Mouse (Mus musculus) embryonic stem cell, embryonic (primary cell): ENCODE measurements around the gene Slc48a1.

Experiments
- CTCF ChIA-PET, 4 experiments: fragments of 300-600 bp in 2 of 4; fragments of 350-600 bp in 2 of 4; sonication (Branson Sonifier 250); formaldehyde crosslinking; loops; one replicate each; lab custom pipeline; 2022; ENCODE audit warnings: inconsistent platforms in 2 of 4; lab: Charles Lee
- POLR2A ChIA-PET, 4 experiments: fragments of 300-600 bp in 2 of 4; fragments of 350-600 bp in 2 of 4; sonication (Branson Sonifier 250); formaldehyde crosslinking; loops; one replicate each; lab custom pipeline; 2022; ENCODE audit warnings: antibody characterized with exemption in 4 of 4, inconsistent platforms in 1 of 4; lab: Charles Lee

Slc48a1 gene

DNA sequence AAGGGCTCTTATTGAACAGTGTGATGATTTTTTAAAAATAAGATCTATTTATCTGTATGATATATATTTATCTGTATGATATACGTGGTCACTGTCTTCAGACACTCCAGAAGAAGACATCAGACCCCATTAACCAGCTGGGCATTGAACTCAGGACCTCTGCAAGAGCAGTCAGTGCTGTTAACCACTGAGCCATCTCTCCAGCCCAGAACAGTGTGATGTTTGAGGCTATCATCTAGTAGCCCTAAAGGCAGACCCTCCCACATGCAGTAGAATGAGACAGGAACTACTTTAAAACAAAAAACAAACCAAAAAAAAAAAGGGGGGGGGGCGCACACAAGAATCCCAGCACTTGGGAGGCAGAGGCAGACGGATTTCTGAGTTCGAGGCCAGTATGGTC lies 30.8 kb upstream of the Slc48a1 start:
- CTCF ChIA-PET, result interaction anchor here in 1 of 4 experiments (0.6 to 1.4 kb wide), 2 partner anchors 29 to 102 kb away, joined by 3 to 4 read pairs; no protein-coding TSS in a partner anchor
- POLR2A ChIA-PET, result interaction anchor here in 1 of 4 experiments (1.0 to 1.8 kb wide), 2 partner anchors 9 to 14 kb away, joined by 3 to 4 read pairs; no protein-coding TSS in a partner anchor

GRCm38 (mm10) chr15:97748309-97748708 lies 30.0 kb upstream of the Slc48a1 start:
- POLR2A ChIA-PET, result interaction anchor here in 1 of 4 experiments (1.0 kb wide), 1 partner anchor 9 kb away, joined by 4 read pairs; no protein-coding TSS in a partner anchor

GRCm38 (mm10) chr15:97748964-97749363 lies 29.4 kb upstream of the Slc48a1 start:
- CTCF ChIA-PET, result no interaction called here
- POLR2A ChIA-PET, result interaction anchor here in 2 of 4 experiments (1.0 to 1.4 kb wide), 2 partner anchors 8 to 34 kb away, joined by 3 to 4 read pairs; no protein-coding TSS in a partner anchor

More at GRCm38 (mm10) chr15:97748309-97748708, 30.0 kb upstream of the Slc48a1 start:
- CTCF ChIA-PET, result interaction anchor here in 1 of 4 experiments (0.7 kb wide), 1 partner anchor 18 kb away, joined by 3 read pairs; no protein-coding TSS in a partner anchor

GRCm38 (mm10) chr15:97749397-97749796 lies 28.9 kb upstream of the Slc48a1 start:
- POLR2A ChIA-PET, result interaction anchor here in 2 of 4 experiments (1.2 to 1.4 kb wide), 2 partner anchors 9 to 33 kb away, joined by 3 to 4 read pairs; no protein-coding TSS in a partner anchor

GRCm38 (mm10) chr15:97749841-97750240 lies 28.5 kb upstream of the Slc48a1 start:
- ChIA-PET CTCF (interaction anchor here in 3 of 4 experiments (1.7 to 6.0 kb wide), 5 partner anchors 26 to 100 kb away, joined by 3 to 53 read pairs (median 23); no protein-coding TSS in a partner anchor), POLR2A (interaction anchor here in 2 of 4 experiments (1.2 to 1.4 kb wide), 2 partner anchors 9 to 33 kb away, joined by 3 to 4 read pairs; no protein-coding TSS in a partner anchor)

More at GRCm38 (mm10) chr15:97749397-97749796, 28.9 kb upstream of the Slc48a1 start:
- CTCF ChIA-PET, result interaction anchor here in 2 of 4 experiments (1.7 to 6.0 kb wide), 4 partner anchors 27 to 101 kb away, joined by 3 to 53 read pairs (median 20); no protein-coding TSS in a partner anchor

- ChIA-PET POLR2A (interaction anchor here in 2 of 4 experiments (1.0 to 2.2 kb wide), 3 partner anchors 10 to 11 kb away, joined by 3 to 7 read pairs (median 4); no protein-coding TSS in a partner anchor), CTCF (interaction anchor here (0.8 to 6.0 kb wide), 26 partner anchors 11 to 713 kb away, joined by 3 to 53 read pairs (median 8); partner anchors contain the start of gene Rapgef3 (in 1 of the 4))
These were observed 27.6 kb upstream of the Slc48a1 start for GRCm38 (mm10) chr15:97750697-97751096.

GRCm38 (mm10) chr15:97751676-97752075 lies 26.6 kb upstream of the Slc48a1 start:
- POLR2A ChIA-PET, result interaction anchor here in 2 of 4 experiments (1.0 to 2.2 kb wide), 7 partner anchors 9 to 99 kb away, joined by 3 to 8 read pairs (median 3); partner anchors contain the start of gene Rapgef3 (in 1 of the 2)
- CTCF ChIA-PET, result interaction anchor here (0.6 to 6.0 kb wide), 46 partner anchors 9 to 1187 kb away, joined by 3 to 53 read pairs (median 4); partner anchors contain the start of genes Rapgef3 (in 2 of the 4) and Tmem106c (in 1 of the 4)

- ChIA-PET POLR2A (interaction anchor here in 2 of 4 experiments (1.0 to 2.2 kb wide), 5 partner anchors 8 to 24 kb away, joined by 3 to 7 read pairs (median 4); no protein-coding TSS in a partner anchor), CTCF (interaction anchor here in 3 of 4 experiments (0.6 to 6.0 kb wide), 13 partner anchors 9 to 150 kb away, joined by 3 to 53 read pairs (median 9); partner anchors contain the start of gene Rapgef3 (in 2 of the 3))
These were observed 25.8 kb upstream of the Slc48a1 start for GRCm38 (mm10) chr15:97752491-97752890.

DNA sequence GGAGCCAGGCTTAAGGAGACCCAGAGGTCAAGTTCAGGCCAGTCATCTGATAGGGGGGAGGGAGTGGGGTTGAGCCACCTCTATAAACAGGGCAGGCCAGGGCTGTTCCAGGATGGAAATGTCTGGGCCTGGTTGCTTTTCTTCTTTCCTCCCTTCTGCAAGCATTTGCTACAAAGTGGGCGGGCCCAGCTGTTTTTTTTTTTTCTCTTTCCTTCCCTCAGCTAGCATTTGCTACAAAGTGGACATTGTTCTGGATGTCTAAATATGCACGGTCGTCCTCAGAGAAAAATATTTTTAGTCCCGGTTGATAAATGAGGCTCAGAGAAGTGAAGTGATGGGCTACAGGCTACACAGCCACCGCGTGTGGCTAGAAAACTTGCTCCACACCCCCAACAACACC lies 23.8 kb upstream of the Slc48a1 start:
- CTCF ChIA-PET, result interaction anchor here in 3 of 4 experiments (0.6 to 6.0 kb wide), 6 partner anchors 13 to 1087 kb away, joined by 3 to 53 read pairs (median 14); partner anchors contain the start of gene Rapgef3 (in 1 of the 3)
- POLR2A ChIA-PET, result interaction anchor here in 3 of 4 experiments (0.6 to 5.2 kb wide), 5 partner anchors 10 to 17 kb away, joined by 3 to 20 read pairs (median 5); partner anchors contain the start of gene Rapgef3 (in 1 of the 3)

DNA sequence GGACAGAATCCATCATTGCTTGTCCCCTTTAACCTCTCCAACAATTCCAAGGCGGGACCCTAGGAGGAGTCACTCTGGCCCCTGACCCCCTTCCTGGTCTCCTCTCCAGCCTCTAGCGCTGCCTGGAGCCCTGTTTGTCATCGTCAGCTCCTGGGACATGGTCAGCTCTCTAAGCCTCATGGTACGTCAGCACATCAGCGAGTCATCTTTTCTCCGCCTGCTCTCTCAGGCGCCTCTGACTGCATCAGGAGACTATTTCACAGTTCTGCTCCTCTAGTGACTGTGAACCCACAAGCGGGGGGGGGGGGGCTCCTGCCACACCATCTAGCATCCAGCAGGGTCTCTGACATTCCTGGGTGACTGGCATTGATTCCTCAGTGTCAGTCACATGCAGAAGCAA lies 23.0 kb upstream of the Slc48a1 start:
- ChIA-PET POLR2A (interaction anchor here in 3 of 4 experiments (0.6 to 5.2 kb wide), 7 partner anchors 9 to 588 kb away, joined by 3 to 20 read pairs (median 4); partner anchors contain the start of gene Rapgef3 (in 2 of the 3)), CTCF (interaction anchor here (0.6 to 6.0 kb wide), 10 partner anchors 12 to 1086 kb away, joined by 3 to 53 read pairs (median 4); partner anchors contain the start of gene Rapgef3 (in 1 of the 4))

- ChIA-PET CTCF (interaction anchor here in 2 of 4 experiments (2.0 to 3.0 kb wide), 3 partner anchors 8 to 16 kb away, joined by 6 to 26 read pairs (median 12); no protein-coding TSS in a partner anchor), POLR2A (interaction anchor here in 1 of 4 experiments (2.0 kb wide), 1 partner anchor 8 kb away, joined by 7 read pairs; no protein-coding TSS in a partner anchor)
These were observed 18.3 kb upstream of the Slc48a1 start for GRCm38 (mm10) chr15:97760006-97760405.

DNA sequence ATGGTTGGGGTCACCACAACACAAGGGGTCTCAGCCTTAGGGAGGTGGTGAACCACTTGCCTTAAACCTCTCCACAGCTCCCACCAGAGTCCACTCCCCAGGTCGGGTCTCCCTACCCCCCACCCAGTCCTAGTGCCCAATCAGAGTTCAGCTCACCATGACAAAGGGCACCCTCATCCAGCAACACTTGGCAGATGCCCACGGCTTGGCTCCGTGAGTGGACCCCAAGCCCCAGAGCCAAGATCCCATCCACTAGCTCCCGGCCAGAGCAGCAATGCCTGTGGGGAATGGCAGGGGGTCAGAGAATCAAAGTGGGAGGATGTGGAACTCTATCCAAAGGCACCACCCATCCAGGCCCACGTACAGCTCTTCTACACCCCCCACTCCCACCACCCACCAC lies 17.4 kb upstream of the Slc48a1 start:
- CTCF ChIA-PET, result interaction anchor here (0.6 to 3.0 kb wide), 24 partner anchors 8 to 1655 kb away, joined by 3 to 26 read pairs (median 5); no protein-coding TSS in a partner anchor
- POLR2A ChIA-PET, result interaction anchor here in 3 of 4 experiments (0.6 to 3.2 kb wide), 11 partner anchors 8 to 1332 kb away, joined by 3 to 11 read pairs (median 4); no protein-coding TSS in a partner anchor

- POLR2A ChIA-PET, result interaction anchor here in 3 of 4 experiments (0.6 to 3.2 kb wide), 15 partner anchors 8 to 1332 kb away, joined by 3 to 11 read pairs (median 4); no protein-coding TSS in a partner anchor
- CTCF ChIA-PET, result interaction anchor here (0.5 to 3.0 kb wide), 29 partner anchors 8 to 1655 kb away, joined by 3 to 26 read pairs (median 5); no protein-coding TSS in a partner anchor
These were observed 16.9 kb upstream of the Slc48a1 start for GRCm38 (mm10) chr15:97761438-97761837.

DNA sequence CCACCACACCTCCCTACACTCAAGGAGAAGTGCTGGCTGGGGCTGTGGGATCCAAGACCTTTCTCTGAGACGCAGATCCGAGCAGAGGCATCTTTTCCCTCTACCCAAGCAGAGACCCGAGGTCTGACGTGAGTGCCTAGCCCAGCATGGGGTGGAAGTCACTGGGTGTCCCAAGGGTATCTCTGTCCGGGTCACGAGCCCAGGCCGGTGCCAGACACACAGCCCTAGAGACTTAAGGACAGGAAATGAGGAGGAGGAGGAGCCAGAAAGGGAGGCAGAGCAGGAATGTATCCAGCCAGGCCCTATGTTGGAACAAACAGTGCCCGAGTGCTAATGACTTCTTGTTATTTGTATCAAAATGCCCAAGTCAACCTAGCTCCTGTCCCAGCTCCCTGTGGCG lies 15.6 kb upstream of the Slc48a1 start:
- CTCF ChIA-PET, result interaction anchor here in 3 of 4 experiments (0.7 to 3.0 kb wide), 8 partner anchors 10 to 567 kb away, joined by 3 to 26 read pairs (median 8); no protein-coding TSS in a partner anchor
- POLR2A ChIA-PET, result interaction anchor here in 2 of 4 experiments (0.6 to 3.2 kb wide), 6 partner anchors 8 to 128 kb away, joined by 3 to 11 read pairs (median 5); no protein-coding TSS in a partner anchor

- POLR2A ChIA-PET, result interaction anchor here in 2 of 4 experiments (0.6 to 3.2 kb wide), 3 partner anchors 25 to 128 kb away, joined by 3 to 11 read pairs (median 6); no protein-coding TSS in a partner anchor
- CTCF ChIA-PET, result interaction anchor here in 3 of 4 experiments (0.5 to 2.3 kb wide), 8 partner anchors 13 to 629 kb away, joined by 3 to 10 read pairs (median 4); no protein-coding TSS in a partner anchor
These were observed 14.9 kb upstream of the Slc48a1 start for GRCm38 (mm10) chr15:97763256-97764049.

GRCm38 (mm10) chr15:97764532-97764931 lies 13.8 kb upstream of the Slc48a1 start:
- CTCF ChIA-PET, result interaction anchor here in 1 of 4 experiments (1.1 to 2.3 kb wide), 4 partner anchors 12 to 99 kb away, joined by 3 to 10 read pairs (median 8); no protein-coding TSS in a partner anchor
- POLR2A ChIA-PET, result interaction anchor here in 3 of 4 experiments (1.0 to 1.5 kb wide), 6 partner anchors 8 to 20 kb away, joined by 3 to 4 read pairs (median 4); no protein-coding TSS in a partner anchor
